Mouse (Mus musculus): ENCODE data around the gene Plekha7.

The Plekha7 gene

DNA sequence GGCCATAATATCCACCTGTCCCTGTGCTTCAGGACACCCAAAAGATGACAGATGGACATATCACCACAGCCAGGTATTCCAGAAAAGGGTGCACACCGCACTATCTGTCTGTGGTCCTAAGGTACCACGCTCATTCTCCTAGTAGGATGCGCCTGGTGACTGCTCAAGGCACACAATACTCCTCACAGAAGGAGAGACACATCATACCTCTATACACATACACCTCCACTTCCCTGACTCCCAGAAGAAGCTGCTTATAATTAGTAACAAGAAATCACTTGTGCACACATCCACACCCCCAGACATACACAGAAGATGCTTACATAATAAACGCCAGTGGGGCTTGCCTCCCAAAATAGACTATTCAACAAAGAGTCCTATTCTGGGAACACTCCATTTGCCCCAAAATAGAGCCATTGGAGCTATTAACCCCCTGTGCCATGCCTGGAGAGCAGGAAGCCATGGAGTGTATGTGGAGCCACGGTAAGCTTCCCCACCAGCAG is 126.7 kb downstream of the Plekha7 start:
- no peak for DNase-seq

DNA sequence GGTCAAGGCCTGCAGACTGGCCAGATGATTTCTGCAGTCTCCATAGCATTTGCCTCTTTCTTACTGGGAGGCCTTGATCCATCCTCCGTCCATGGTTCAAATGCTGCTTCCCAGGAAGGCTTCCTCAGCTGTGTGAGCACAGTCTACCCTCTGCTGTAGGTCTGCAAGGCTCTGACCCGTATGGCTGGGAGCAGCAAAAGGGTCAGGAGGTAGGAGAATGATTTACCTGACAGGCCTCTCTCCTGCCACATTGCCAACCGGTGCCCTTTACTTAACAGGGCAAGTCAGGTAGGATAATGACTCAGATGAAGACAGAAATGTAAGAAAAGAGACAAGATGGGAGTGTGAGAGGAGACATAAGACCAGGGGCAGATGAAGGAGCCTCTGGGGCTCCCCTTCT is 129.3 kb downstream of the Plekha7 start:
- no peak for DNase-seq

DNA sequence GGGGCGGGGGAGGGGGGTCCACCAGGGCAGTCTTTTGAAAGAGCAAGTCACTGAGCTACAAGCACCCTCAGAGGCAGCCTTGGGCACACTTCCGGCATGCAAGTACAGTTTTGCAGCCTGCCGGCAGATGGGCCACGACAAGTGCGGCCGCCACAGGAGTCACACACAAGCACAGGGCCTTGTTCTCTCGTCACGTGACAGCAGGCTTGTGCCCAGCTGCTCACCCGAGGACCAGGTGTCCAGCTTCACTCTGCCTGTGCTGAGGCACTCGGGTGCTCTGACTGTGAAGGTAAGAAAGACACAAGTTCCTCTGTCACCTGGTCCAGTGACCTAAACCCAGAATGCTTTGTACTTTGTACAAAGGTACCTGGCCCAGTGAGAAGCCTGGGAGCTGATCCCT is 135.4 kb downstream of the Plekha7 start:
- DNase-seq: no peak

DNA sequence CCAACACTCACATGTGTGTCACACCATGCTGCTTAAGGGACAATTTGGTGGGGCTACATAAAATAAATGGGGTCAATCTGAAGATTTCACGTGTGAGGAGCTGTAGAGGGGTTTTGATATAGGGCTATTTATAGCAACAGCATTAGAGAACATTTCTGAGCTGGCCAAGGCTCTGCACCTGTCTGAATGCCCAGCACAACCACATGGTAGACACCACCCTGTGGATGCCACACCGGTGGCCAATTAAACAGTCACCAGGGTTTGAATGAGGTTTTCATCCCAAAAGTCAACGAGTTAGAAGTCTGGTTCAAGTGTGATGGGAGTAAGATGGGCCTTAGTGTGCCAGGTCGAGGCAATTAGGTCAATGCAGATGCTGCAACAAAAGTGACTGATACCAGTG is 138.8 kb downstream of the Plekha7 start:
- DNase-seq: no peak

DNA sequence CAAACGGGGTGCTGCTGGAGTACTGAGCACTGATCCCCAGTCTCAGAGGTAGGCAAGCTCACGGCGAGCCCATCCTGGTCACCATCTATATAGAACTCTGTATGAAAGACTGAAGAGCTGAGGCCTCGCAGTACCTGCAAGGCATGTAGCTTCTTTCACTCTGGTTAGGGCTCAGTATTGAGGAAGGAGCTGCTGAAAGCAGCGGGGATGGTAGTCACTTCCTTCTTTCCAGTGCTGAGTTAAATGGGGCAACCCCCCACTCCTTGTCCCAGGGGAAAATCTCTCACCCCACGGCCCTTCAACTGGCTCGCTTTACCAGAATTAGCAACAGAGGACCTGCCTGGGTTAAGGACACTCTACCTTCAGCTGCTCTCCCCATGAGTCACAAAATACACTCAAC is 140.0 kb downstream of the Plekha7 start:
- no peak for DNase-seq

DNA sequence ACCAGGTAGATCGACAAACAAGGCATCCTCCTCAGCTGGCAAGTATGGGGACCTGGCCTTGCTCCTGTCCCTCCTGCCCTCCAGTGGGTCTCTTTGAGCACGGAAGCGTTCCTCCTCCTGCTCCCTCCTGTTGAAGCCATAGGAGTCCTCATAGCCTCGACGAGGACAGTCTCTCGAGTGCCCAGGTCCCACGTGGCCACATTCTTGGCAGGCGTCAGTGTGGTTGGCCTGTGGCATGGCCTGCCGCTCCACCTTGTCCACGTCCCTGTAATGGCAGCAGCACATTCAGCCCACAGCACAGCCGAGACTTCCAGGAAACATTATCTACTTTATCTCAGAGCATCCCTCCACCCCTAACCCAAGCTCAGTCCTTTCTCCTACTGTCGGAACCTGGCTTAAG is 143.9 kb downstream of the Plekha7 start:
- no peak for DNase-seq

DNA sequence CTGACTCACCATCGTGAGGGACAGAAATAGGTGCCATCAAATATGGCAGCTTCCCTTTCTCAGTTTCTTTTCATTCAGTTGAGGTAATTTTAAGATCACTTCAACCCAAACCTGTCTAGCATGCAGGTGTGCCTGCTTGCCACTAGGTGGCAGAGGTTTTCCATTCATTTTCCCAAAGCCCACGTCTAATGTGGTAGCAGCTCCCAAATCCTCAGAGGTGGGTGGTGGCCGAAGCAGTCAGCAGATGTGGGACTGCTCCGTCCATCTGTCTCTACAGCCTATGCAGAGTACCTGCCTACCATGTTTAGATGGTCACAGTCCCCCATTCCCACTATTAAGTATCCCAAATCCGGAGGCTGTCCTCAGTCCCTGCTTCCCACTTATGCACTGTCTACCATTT is 146.6 kb downstream of the Plekha7 start:
- DNase-seq: peak; percentile 23

DNA sequence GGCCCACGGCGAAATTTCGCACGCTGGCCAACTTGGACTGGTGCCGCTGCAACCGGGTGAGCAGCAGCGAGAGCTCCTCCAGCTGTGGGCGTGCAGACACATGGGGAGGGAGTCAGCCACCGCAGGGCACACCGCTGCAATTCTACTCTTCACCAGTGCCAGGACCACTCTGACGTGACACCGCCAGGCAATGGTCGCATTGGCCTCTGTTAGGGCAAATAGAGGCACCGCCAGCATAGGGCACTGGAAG is 151.4 kb downstream of the Plekha7 start:
- no peak for DNase-seq

DNA sequence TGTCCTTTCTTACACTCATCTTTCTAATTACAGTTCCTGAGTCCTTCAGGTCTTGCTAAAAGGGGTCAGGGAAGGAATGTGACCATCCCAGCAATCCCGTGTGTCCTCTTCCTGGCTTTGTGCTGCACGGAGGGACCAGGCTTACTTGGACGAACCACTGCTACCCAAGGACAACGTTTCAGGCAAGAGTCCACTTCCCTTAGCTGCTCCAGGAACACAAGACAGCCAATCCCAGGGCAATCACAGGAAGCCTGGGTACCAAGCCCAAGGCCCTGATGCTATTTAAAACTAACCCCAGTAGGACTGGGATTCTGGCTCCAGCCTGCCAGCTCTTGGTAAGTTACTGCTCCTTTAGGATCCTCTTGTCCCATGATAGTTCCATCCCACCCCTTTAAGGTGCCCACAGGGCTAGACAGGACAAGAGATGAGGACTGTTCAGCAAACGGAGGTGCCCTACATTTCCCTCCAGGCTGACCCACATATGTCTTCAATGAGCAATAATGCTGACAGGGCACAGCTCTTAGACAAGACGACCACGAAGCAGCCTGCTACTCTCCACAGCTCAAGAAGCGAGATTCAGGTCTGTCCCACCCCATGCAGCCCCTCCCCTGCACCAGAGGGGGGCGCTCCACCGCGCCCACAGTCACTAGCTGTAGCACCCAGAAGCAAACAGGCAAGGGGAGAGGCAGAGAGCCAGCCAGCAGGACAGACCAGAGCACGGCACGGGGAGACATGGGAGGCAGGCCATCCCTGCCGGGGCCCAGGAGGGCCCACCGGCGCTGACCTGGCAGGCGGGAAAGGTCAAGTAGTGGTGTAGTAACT is 151.9 kb downstream of the Plekha7 start:
- DNase-seq: no peak

DNA sequence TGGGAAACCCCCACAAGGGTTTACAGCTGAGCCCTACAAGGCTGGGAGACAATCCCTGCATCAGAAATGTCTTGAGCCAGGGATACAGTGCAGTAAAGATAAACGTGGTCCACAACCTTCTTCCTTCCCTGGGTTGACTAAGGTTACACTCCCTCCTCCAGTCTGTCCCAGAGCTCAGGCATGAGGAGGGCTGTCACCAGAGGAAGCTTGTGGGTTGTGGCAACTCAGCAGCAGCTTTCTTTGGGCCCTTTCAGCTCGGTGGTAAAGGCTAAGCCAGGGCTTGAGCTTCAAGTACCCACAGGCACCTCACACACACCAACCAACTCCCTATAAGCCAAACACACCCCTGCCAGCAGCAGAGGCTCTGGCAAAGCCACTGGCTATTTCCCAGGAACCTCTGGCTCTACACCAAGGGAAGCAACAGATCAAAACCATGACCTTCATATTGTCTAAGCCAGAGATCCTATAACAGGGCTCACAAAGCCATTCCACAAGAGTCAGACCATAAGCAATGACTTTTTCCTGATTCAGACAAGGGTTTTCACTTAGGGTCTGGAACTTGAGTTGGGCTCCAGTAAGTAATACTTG is 154.3 kb downstream of the Plekha7 start:
- DNase-seq: no peak

DNA sequence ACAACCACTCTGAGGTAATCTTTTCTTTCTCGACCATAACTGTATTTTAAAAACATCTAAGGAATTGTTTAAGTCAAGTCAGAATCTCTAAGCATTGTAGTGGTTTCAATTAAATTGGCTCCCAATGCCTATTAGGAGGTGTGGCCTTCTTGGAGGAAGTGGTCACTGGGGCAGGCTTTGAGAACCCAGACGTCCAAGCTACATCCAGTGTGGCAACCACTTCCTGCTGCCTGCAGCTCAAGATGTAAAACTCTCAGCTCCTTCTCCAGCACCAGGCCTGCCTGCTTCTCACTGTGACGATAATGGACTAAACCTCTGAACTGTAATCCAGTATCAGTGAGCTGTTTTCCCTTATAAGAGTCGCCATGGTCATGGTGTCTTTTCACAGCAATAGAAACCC is 158.6 kb downstream of the Plekha7 start:
- DNase-seq: no peak

DNA sequence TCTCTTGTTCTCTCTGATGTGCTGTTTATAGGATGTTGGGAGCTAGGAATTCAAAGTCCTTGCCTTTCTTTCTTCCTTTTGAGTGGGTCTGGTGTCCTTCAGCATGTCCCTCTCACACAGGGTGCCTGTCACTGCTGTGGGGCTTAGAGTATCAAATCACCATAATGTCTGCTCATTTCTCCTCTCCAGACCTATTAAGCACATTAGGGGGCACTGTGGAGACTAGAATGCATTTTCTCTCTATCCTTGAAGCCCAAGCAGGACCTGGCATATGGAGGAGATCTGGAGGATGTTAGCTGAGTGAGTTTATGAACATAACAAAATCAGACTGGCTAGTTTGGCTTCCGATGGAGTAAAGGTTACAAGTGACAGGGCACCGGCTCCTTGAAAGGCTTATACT is 161.1 kb downstream of the Plekha7 start:
- DNase-seq: no peak

DNA sequence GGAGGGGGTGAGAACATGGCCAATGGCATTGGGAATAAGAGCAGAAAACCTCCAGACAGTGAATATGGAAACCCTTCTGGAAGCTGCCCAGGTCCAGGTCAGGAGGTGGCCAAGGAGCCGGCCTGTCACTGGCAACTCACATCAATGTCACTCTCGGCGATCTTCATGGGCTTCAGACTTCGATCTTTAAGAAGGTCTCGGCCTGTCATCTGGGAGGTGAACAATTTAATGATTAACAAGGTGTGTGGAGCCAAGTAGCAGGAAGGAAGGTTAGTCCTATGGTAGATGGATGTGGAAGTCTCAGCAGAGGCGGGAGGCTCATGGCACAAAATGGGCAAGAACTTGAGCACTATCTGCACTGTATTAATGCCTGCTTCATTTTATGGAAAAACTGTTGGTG is 163.1 kb downstream of the Plekha7 start:
- DNase-seq: no peak

DNA sequence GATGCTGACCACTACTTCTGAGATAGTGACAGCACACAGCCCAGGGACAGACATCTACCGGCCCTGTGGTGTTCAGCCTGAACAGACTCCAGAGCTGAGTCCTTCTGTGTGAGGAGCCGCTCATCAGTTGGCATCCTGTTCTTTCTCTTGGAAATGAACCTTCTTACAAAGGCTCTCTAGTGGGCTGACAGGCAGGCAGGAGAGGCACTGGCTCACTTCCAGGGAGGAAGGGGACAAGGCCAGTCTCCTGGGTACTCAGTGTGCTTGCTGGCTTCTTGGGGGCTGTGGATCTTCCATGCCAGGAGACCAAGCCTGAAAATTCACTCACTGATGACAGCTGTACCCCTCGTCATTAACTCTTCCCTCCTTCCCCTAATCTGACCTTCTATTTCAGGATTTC is 170.5 kb downstream of the Plekha7 start:
- no peak for DNase-seq

DNA sequence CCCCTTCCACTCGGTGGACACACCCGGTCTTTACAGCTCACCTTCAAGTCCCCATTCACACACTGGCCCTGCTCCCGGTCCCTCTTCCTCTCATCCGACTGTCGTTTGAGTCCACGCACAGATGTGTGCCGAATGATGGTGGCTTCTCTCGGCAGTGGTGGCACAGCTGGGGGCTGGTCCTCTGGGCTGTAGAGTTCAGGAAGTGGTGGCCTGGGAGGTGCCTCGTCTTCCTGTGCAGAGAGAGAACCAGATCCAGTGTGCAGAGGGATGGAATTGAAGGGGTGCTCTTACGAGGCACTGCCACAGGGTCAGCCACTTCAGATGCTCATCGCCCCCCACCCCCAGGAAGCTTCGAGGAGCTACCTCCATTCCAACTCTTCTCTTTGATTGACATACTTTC is 171.0 kb downstream of the Plekha7 start:
- DNase-seq: no peak

DNA sequence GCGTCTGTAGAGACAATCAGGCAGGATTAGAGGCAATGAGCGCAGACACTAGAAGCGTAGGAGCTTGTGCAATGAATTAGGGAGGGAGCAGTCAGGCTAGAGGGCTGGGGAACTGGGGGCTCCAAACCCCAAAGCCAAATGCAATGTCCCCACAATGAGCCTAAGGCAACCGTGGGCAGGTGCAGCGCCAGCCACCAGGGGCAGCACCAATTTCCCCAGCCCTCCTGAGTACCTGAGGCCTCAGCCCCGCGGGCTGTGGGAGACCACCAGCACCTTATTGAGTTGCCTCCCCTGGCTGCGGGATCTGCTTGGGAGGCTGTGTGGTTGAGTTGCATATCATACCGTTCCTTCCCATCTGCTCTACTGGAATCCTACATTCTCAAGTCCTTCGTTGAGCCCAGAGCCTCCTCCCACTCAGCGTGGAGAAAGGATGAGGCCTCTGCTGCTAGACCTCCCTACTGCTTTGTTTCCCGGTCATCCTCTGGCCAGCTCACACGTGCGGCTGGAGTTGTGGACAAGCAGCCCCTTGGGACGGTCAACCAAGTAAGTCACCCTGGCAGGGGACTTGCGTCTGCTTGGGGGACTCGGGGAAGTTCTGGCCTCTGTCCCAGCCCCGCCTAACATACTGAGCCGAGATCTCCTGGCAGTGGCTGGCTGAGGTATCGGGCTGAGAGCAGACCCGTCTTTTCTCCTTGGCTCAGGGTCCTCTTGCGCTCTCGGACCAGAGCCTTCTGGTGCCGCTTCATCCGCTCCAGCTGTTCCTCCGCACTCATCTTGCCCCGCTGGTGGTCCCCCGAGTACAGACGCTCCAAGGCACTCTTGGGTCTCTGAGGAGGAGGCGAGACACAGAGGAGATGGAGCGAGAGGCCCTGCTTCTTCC is 173.5 kb downstream of the Plekha7 start:
- no peak for DNase-seq

DNA sequence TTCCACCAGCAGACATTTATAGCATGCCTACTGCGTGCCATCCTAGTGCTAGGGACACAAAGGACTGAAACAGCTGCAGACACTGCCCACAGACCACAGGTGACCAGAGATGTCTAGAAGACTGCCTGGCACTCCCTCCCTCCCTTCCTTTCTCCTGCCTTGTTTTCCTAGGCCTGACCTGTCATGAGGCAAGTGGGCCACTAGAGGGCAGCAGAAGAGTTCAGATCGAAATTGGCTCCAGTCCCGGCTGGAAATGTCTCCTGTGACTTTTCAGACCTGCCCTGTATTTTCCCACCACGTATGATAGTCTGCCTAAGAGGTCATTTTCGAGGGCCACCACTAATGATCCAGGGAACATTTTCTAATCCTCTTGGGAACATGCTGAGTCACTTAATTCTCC is 176.1 kb downstream of the Plekha7 start:
- DNase-seq: peak; percentile 60

DNA sequence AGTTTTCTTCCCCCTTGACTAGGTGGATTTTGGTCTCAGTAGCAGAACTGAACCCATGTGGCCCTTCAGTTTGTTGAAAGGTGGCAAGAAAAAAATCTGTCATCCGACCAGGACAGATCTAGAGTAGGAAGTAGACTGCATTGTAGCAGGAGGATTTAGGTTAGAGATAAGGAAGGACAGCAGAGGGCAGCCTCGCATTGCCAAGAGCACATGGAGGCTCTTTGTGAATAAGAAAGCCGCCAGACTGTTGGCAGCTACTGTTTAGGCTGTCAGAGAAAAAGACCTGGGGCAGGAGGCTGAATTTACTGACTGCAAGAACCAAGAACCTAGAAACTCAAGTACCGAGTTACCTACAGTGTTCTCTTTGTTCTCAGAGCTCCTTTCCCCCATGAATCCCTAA is 176.8 kb downstream of the Plekha7 start:
- DNase-seq: no peak

DNA sequence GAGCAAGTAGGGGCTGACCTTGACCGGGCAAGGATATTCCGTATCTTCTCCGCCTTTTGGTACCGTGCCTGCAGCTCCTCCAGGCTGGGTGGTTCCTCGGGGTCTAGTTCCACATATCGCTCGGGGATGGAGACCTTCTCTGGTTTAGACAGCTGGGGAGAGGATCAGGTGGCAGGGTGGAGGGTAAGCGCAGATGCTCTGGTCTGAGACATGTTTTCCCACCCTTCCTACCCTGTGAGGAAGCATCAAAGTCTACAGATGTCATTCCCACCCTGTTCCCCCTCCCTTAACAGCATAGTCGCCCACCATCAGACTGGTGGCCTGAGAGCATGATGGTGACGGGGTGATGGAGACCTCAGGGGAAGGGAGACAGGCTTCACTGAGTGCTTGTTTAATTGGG is 178.8 kb downstream of the Plekha7 start:
- no peak for DNase-seq

DNA sequence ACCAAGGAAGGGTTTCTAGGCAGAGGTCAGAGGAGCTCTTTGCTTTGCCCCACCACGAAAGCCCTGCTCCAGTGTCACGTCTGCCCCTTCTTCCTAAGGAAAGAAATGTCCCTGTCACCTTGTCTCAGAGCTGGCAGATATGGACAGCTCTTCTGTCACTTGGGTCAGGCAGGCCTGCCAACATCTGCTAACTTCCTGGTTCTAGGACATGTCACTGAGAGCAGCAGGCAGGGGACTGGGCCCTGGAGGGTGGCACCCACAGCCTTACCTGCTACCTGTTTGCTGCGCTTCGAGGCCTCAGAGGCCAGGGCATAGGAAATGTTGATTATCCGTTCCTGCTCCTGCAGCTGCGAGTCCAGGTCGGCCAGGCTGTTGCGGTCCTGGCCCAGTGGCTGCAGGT is 179.9 kb downstream of the Plekha7 start:
- no peak for DNase-seq

DNA sequence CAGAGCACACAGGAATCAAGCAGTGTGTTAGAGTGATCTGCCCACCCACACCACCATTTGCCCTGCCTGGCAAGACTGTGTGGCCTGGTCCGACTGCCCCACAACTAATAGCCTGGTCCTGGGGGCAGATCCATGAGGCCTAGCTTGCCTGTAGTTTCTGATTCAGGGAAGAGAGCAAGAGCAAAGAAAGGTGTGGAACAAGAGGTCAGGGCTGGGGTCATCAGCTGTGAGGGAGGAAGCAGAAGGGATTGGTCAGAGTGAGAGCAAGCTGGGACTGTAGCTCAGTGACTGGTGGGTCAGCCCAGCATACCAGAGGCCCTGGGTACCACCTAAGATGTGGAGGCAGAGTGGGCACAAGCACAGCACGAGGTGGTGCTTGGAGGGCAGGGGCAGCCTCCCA is 181.1 kb downstream of the Plekha7 start:
- no peak for DNase-seq

DNA sequence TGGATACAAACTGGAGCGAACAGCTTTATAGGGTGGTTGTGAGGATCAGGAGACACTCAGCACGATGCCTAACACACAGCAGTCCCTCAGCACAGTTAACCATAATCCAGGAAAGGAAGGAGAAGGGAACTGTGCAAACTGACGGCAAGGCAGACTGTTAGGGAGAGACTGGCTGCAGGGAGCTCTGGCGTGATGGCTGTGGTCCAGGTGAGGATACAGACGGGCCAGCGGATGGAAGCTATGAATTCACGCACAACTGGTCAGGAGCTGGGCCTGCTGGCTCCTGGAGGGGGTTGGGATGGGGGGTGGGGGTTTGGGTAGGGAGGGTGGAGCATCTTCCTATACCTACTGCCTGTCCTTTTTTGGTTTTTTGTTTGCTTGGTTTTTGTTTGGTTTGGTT is 182.5 kb downstream of the Plekha7 start:
- no peak for DNase-seq

DNA sequence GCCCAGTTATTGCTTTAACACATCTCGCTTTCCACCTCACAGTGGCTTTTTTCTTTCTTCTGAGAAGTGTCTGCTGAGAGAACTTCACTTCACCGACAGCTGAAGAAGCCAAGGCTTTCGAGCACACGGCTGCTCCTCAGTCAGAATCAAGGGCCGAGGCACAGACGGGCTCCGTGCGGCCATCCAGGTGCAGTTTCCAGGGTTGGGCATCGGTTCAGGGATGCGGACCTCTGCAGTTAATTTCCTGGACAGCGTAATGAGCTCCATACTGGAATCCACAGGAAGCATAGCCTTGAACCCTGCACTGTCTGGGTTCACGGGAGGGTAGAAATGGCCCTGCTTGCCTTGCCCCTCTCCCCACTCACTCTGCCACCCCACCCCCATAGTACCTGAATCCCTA is 184.1 kb downstream of the Plekha7 start:
- no peak for DNase-seq

DNA sequence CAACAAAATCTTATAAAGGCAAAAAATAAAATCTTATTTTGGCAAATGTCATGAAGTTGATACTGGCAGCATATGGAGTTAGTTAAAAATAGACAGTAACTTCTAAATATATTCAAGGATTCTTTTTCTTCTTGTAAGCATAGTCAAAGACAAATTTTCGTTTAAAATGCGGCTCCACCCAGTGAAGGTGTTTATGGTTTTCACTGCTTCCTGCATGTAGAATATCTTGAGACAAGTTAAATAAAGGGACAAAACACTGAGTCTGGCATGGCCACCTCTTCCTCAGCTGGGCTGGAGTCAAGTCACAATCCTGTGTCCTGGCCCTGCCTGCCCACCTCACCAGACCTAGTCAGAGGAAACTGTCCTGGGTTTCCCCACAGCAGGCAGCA is 184.6 kb downstream of the Plekha7 start:
- DNase-seq: no peak
